Mouse (Mus musculus): ENCODE measurements at regions not wholly inside any gene's neighbourhood (a gene's known extent, or its start where the extent isn't known, plus 50 kb on each side); places are given as distances from the start of the nearest gene placed in this dataset.

DNA sequence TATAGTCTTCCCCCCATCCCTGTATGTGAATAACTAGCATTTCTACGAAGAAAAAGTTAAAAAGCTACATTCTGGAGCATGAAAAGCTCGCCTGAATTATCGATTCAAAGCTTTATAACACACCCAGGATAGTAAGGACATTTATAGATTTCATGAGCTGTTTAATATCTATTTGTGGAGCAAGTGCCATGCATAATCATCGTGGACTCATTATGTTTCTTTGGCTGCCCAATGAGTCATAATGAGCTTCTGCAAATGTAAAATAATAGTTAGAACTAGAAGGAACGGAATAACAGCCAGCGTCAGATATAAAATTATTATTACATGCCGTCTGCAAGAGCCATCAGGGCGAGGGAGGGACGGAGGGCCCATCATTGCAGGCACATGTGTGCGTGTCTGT lies 292.4 kb downstream of the Cd83 start:
- no peak for DNase-seq (ENCODE audit: low spot score in 2 of 2)

- no peak for DNase-seq (ENCODE audit: low spot score in 2 of 2)
These were observed 301.3 kb downstream of the Cd83 start for GRCm38 (mm10) chr13:44085621-44086510.

- no peak for DNase-seq (ENCODE audit: low spot score in 2 of 2)
These were observed 302.2 kb downstream of the Cd83 start for GRCm38 (mm10) chr13:44086801-44087200.

DNA sequence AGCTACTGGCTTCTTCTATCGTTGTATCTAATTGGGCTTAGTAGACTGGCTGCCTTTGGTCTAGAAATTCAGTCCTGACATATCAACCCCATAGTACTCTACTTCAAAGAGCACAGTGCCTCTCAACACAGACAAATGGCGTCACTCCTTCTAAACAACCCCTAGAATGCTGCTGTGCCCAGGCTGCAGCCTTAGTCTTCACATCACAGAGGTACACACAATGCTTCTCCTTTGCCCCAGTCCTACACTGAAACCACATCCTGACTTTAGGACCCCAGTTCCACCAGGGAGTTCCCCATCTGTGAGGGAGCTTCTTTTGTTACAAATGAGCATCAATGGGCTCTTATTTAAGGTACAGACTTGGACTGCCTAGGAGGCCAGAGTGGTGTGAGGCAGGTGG lies 312.6 kb downstream of the Cd83 start:
- no peak for DNase-seq (ENCODE audit: low spot score in 2 of 2)

DNA sequence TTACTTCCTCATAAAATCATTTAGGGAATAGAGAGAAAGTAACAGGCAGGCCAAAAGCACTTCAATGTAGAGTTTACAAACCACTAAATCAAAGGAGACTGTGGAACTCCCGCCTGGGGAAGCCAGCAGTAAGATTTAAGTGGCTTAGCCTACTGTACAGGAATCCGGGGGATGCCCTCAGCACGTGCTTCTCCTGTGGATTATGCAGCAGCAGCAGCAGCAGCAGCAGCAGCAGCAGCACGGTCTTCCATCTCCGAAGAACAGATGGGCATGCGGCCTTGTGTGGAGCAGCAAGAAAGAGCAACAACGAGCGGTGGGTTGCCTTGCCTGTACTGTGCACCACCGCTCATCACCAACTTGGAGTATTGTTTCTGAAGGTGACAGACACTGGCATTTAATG lies 314.9 kb downstream of the Cd83 start:
- DNase-seq (ENCODE audit: low spot score in 2 of 2): no peak

GRCm38 (mm10) chr13:44100125-44101067 lies 315.8 kb downstream of the Cd83 start:
- DNase-seq (ENCODE audit: low spot score in 2 of 2): no peak

DNA sequence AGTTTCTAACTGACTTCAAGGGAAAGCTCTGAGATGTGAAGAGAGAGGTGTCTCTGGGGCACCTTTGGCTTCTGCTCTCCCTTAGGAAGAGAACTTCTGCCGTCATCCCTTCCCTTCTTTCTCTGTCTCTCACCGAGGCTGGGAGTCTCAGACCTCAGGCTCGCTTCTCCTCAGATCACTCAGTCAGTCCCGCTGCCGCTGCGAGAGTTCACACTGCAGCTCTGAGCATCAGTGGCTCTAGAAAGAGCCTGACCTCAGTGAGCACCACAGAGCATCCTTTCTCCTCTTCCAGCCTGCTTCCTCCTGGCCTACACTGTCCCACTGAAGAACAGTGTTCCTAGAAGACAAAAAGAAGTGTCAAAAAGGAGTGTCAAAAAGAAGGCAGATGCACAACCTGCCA lies 316.6 kb downstream of the Cd83 start:
- DNase-seq (ENCODE audit: low spot score in 2 of 2): no peak

GRCm38 (mm10) chr13:44101806-44102205 lies 317.2 kb downstream of the Cd83 start:
- DNase-seq (ENCODE audit: low spot score in 2 of 2): no peak

DNA sequence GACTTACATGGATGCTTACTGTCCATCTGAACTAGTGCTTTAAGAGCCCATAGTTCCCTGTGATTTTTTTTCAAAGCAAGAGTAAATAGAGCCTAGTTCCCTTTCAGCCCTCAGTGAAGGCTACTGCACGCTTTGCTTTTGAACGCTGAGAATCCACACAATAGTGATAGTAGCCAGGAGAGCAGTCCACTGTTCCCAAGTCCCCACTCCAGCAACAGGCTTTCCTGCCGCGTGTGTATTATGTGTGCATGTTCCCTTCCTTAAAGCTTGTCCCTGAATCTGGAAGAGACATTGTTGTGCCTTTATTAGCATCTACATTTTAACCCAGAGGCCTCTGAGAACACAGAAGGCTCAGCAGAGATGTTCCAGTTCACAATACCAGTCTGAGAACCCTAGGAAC lies 317.7 kb downstream of the Cd83 start:
- no peak for DNase-seq (ENCODE audit: low spot score in 2 of 2)

DNA sequence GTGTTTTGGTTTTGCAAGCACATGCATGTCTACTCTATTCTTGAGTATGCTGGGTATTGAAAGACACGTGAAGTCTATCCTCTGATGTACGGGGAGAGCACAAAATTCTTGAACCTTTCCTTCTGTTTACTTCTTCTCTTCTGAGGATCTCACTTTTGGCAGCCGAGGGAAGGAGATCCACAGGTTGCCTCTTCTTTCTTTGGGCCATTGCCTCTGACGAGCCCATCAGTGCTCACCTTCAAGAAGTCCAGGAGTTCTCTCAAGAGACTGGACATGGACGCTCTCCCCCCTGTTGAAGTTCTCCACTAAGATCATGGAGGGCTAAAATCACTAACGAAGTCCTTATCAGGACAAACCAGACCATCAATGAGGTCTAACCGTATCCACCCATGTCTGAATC lies 318.8 kb downstream of the Cd83 start:
- no peak for DNase-seq (ENCODE audit: low spot score in 2 of 2)

DNA sequence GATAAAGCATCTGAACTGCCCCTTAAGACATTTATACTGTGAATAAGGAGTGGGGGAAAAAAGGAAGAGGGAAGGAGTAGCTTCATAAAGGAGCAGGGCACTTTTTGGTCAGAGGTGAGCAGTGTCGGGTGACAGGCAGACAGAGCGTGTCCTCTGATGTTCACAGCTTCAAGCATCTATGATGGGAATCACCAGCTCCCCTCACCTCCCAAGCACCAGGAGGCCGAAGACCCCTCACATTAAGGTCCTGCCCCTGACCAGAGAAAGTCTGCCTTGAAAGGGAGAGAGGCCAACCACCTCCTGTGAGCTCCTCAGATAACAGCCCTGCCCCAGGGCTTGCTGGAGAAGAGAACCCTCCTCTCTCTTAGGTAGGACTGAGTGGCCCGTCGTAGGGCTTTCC lies 320.6 kb downstream of the Cd83 start:
- DNase-seq (ENCODE audit: low spot score in 2 of 2): no peak

DNA sequence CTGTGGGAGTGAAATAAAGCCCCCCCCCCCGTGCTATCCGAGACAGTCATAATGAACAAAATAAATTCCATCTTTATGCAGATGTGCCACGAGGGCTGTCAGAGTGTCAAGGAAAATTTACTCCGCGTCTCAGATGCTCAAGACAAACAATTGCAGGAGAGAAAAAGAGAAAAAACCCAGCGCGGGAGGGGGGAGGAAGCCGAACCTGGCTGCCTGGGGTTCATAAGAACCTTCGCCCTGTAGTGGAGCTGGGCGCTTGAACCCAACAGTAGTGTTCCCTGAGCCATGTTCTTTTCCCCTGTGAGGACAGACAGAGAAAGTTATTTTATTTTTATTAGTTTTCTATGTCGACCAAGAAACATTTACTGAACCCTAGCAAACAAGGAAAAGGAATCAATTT lies 324.1 kb downstream of the Cd83 start:
- DNase-seq (ENCODE audit: low spot score in 2 of 2): no peak

DNA sequence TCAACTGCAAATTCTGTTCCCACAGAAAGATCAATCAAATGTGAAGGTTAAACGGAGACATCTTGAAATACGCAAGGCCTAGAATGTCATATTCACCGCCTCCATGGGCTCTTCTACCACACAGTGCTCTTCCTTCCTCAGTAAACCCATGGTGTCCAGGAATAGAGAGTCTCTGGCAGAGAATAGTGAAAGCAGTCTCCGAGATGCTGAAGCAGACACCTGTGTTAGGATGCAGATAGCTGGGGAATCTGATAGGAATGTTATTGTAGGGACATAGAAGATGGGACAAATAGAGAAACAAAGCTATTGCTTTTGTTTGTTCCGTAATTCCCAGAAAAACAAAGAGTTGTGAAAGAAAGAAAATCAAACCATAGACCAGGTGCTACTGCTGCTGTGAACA lies 328.5 kb downstream of the Cd83 start:
- DNase-seq (ENCODE audit: low spot score in 2 of 2): no peak

DNA sequence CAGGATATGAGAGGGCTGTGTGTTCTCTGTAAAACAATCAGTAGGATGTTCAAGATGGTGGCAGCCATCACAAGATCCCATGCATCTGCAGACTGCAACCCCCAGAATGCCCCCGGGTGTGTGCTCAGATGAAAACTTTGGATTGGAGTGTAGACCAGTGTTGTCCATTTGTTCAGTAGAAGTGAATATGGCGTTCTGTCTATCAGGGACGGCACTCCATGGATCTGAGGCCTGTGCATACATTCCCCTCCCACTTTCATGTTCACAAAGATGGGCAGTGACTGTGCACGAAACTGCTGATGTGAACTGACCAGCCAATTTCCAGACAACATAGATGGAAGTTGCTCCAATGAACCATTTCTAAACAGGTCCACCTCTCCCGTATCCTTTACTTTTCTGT lies 330.3 kb downstream of the Cd83 start:
- DNase-seq (ENCODE audit: low spot score in 2 of 2): no peak

- DNase-seq (ENCODE audit: low spot score in 2 of 2): no peak
These were observed 333.3 kb downstream of the Cd83 start for GRCm38 (mm10) chr13:44117841-44118240.

DNA sequence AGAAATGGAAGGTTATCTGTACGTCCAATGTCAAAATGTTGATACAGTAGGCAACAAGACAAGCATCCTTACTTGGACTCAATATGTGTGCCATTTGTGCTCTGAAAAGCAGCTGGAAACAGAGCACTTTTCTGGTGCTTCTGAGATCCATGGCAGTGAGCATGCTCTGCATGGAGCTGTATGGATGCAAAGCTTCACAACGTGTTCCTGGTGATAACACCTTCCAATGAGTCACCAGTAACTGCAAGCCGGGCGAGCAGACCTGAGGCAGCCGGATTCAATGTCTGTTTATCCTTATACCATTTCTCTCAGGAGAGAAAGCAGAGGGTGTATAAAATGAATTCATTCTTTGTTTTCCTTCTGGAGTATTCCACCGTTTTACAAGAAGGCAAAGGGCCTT lies 334.3 kb downstream of the Cd83 start:
- DNase-seq (ENCODE audit: low spot score in 2 of 2): no peak

GRCm38 (mm10) chr13:44121241-44121671 lies 336.7 kb downstream of the Cd83 start:
- DNase-seq (ENCODE audit: low spot score in 2 of 2): no peak

- peak in 1 of 2 experiments; percentile 47 for DNase-seq (ENCODE audit: low spot score in 2 of 2)
These were observed 337.4 kb downstream of the Cd83 start for GRCm38 (mm10) chr13:44121932-44122331.

- DNase-seq (ENCODE audit: low spot score in 2 of 2): no peak
These were observed 341.6 kb downstream of the Cd83 start for GRCm38 (mm10) chr13:44126198-44126597.

- DNase-seq (ENCODE audit: low spot score in 2 of 2): no peak
These were observed 344.1 kb downstream of the Cd83 start for GRCm38 (mm10) chr13:44128506-44129274.

GRCm38 (mm10) chr13:44131916-44132315 lies 347.3 kb downstream of the Cd83 start:
- no peak for DNase-seq (ENCODE audit: low spot score in 2 of 2)

DNA sequence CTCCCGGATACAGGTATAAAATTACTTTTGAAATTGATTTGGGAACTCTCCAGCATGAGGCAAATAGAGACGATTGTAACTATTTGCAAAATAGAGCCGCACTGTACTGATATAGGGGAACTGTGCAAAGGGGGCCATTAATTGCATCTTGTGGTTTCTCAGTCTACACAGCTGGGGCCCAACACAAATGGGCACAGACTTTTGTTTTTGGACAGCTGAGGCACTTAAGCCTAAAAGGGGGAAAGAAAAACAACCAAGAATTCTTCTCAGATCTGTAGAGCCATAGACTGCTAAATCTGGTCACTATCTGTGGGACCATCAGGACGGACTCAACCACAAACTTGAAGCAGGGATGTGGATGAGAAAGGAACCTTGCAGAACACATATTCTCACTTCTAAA lies 347.9 kb downstream of the Cd83 start:
- no peak for DNase-seq (ENCODE audit: low spot score in 2 of 2)
